ENCODE assay signal across 8 mouse cellular contexts in genomic region chrX:20060096-20060768, GRCm38 (mm10). TPM values are rescaled to one million over a fixed set of nuclear protein-coding genes. Genes with fewer than 3 reads are reported as not detected.
A peak's percentile ranks its signal among the peaks of the same experiment; 100 is the strongest.
DNase-seq lines count a peak whose midpoint lies in the region; ATAC-seq and TF ChIP-seq lines count a peak whose summit lies in the region.

No protein-coding gene starts in this region.

- 24% methylated on average over 65 of the region's 65 CpGs for WGBS in heart, embryonic 10.5 days
- 32% methylated on average over 65 of the region's 65 CpGs for WGBS in kidney, postnatal 0 days
- 14% methylated on average over 54 of the region's 65 CpGs for WGBS in stomach, postnatal 0 days

- no peaks in the 10 kb centered on the region for H3K9me3 ChIP-seq in heart, embryonic 10.5 days
- H3K9me3 ChIP-seq in kidney, postnatal 0 days (replicated peaks; ENCODE audit: low read length) = no peaks in the 10 kb centered on the region
- H3K9me3 ChIP-seq in stomach, postnatal 0 days (ENCODE audit: control insufficient read depth, low read length) = no peaks in the 10 kb centered on the region

- H3K4me1 ChIP-seq in heart, embryonic 10.5 days = no peaks in the 10 kb centered on the region
- 0 out of 2 replicates have a peak, but pooled peaks cover 3% of the 10 kb centered on the region for H3K4me1 ChIP-seq in kidney, postnatal 0 days (replicated peaks; ENCODE audit: insufficient read depth, low read length)
- no peaks in the 10 kb centered on the region for H3K4me1 ChIP-seq in stomach, postnatal 0 days (replicated peaks; ENCODE audit: control insufficient read depth, insufficient read depth)

- H3K4me2 ChIP-seq in kidney, postnatal 0 days (ENCODE audit: low read length) = peak overlapping the region; percentile 70
- peak overlapping the region; percentile 63 for H3K4me2 ChIP-seq in stomach, postnatal 0 days (replicated peaks; ENCODE audit: low read depth)

- DNase-seq in urinary bladder, postnatal 14 days (ENCODE audit: low spot score) = peak; percentile 2
- no peak for DNase-seq in urinary bladder, adult 2 months (ENCODE audit: low spot score)
- peak; percentile 30 to 41 for DNase-seq in cerebellum, postnatal 25 days
- DNase-seq in heart, embryonic 10.5 days (ENCODE audit: low spot score) = peak; percentile 72
- DNase-seq in kidney, postnatal 0 days (ENCODE audit: low spot score) = peak; percentile 10
- peak; percentile 22 for DNase-seq in mesoderm, embryonic 11.5 days (ENCODE audit: low read depth, low spot score)
- DNase-seq in stomach, postnatal 0 days (ENCODE audit: low spot score) = peak; percentile 13
- DNase-seq in frontal cortex, postnatal 25 days (ENCODE audit: low spot score in 2 of 2) = no peak

- H3K27me3 ChIP-seq in heart, embryonic 10.5 days (ENCODE audit: insufficient read depth, poor library complexity, severe bottlenecking) = peaks cover 18% of the 10 kb centered on the region; the same call in 1 of the 2 replicates
- no peaks in the 10 kb centered on the region; the same call in 1 of the 2 replicates for H3K27me3 ChIP-seq in kidney, postnatal 0 days (ENCODE audit: insufficient read depth, low read length)
- H3K27me3 ChIP-seq in stomach, postnatal 0 days (ENCODE audit: control insufficient read depth, insufficient read depth, low read length) = no peaks in the 10 kb centered on the region

- peak; percentile 34; the same call in 1 of the 2 replicates for ATAC-seq in kidney, postnatal 0 days (replicated peaks; ENCODE audit: low FRiP score, low read depth)
- ATAC-seq in stomach, postnatal 0 days (ENCODE audit: low FRiP score, low TSS enrichment) = peak; percentile 40; the same call in 1 of the 2 replicates

- TF ChIP-seq CTCF in kidney, postnatal 0 days (IDR thresholded peaks at IDR 0.05; ENCODE audit: low read depth) = no peak
- no peak for TF ChIP-seq CTCF in stomach, postnatal 0 days (IDR thresholded peaks at IDR 0.05; ENCODE audit: low read depth)

- H3K9ac ChIP-seq in kidney, postnatal 0 days (ENCODE audit: low read depth, low read length) = no peak overlapping the region
- no peak overlapping the region for H3K9ac ChIP-seq in stomach, postnatal 0 days (ENCODE audit: low read length)

- peak overlapping the region; percentile 63 for H3K4me3 ChIP-seq in heart, embryonic 10.5 days
- peak overlapping the region; percentile 42 for H3K4me3 ChIP-seq in kidney, postnatal 0 days (replicated peaks; ENCODE audit: low read depth, low read length)
- H3K4me3 ChIP-seq in stomach, postnatal 0 days (ENCODE audit: low read depth, low read length) = peak overlapping the region; percentile 37

- no peak for TF ChIP-seq EP300 in stomach, postnatal 0 days (optimal IDR thresholded peaks at IDR 0.05)

- no peak overlapping the region for H3K27ac ChIP-seq in heart, embryonic 10.5 days
- no peak overlapping the region for H3K27ac ChIP-seq in kidney, postnatal 0 days
- H3K27ac ChIP-seq in stomach, postnatal 0 days (replicated peaks) = no peak overlapping the region

- no peaks in the 10 kb centered on the region for H3K36me3 ChIP-seq in heart, embryonic 10.5 days
- H3K36me3 ChIP-seq in kidney, postnatal 0 days (ENCODE audit: insufficient read depth, low read length) = no peaks in the 10 kb centered on the region
- H3K36me3 ChIP-seq in stomach, postnatal 0 days (ENCODE audit: control insufficient read depth, insufficient read depth, low read length) = no peaks in the 10 kb centered on the region

RNA-seq across cellular contexts. Expression of gene Chst7, which starts 0.9 kb away (rescaled TPM):
- 3.0 and 3.1 TPM in 2 replicates for polyA plus RNA-seq in urinary bladder, adult 2 months (2012; rRNA removed)
- polyA plus RNA-seq in heart, embryonic 10.5 days (2016; fragmentation: Nextera tagmentation; extraction: Ambion mirVana) = 2.8 TPM in 2 replicates
- 4.1 and 4.3 TPM in 2 replicates for polyA plus RNA-seq in kidney, postnatal 0 days (2015; fragmentation: Nextera tagmentation; extraction: Ambion mirVana)
- 1.9 and 2.7 TPM in 2 replicates for polyA plus RNA-seq in stomach, postnatal 0 days (2015; fragmentation: Nextera tagmentation; extraction: Ambion mirVana)

Comparison
In these comparisons a context has a peak if more than half of its experiments do, and no peak if none do; other contexts are left out.
1. DNase-seq: peak in urinary bladder, postnatal 14 days (single experiment), cerebellum, postnatal 25 days (2 of 2), heart, embryonic 10.5 days (single experiment), kidney, postnatal 0 days (single experiment), mesoderm, embryonic 11.5 days (single experiment) and stomach, postnatal 0 days (single experiment); none in urinary bladder, adult 2 months (single experiment) and frontal cortex, postnatal 25 days (0 of 2).
2. Peak in every context shown above with its lines, with median percentiles within 50 percentile points of each other: H3K4me3 ChIP-seq.